Mouse (Mus musculus): ENCODE measurements at regions not wholly inside any gene's neighbourhood (a gene's known extent, or its start where the extent isn't known, plus 50 kb on each side); places are given as distances from the start of the nearest gene placed in this dataset.

DNA sequence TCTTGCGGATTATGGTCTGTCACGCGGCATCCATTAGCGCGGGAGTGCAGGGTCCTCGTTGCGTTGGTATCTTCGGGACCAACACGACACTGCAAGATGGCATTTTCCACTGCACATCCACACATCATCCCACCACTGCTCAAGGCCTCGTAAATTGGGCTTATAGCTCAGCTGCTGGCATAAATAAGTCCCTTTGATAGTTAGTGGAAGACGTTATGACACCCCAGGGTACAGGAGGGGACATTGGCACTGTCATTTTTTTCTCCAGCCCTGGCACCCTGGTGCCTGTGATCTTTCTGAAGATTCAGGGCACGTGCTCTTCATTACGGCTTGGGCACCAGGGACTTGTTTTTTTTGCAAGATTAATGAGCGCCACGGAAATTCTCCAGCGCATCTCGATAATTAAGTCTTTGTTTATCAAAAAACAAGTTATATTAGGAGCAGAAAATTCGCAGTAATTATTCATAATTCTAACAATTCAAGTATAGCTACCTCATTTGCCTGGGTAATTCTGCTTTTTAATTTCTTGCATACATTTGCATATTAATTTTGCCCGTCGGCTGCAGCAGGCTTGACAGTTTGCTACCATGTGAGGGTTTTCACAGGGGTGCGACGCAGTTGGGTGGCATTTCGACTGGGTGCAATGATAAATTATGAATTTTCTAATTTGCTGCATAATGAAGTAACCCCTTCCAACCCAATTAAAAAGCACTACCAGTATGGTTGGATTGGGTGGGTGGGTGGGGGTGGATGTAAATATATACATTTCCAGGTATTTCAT is 119.1 kb downstream of the Vrk1 start:
- DNase-seq (ENCODE audit: low spot score in 2 of 2) = no peak

DNA sequence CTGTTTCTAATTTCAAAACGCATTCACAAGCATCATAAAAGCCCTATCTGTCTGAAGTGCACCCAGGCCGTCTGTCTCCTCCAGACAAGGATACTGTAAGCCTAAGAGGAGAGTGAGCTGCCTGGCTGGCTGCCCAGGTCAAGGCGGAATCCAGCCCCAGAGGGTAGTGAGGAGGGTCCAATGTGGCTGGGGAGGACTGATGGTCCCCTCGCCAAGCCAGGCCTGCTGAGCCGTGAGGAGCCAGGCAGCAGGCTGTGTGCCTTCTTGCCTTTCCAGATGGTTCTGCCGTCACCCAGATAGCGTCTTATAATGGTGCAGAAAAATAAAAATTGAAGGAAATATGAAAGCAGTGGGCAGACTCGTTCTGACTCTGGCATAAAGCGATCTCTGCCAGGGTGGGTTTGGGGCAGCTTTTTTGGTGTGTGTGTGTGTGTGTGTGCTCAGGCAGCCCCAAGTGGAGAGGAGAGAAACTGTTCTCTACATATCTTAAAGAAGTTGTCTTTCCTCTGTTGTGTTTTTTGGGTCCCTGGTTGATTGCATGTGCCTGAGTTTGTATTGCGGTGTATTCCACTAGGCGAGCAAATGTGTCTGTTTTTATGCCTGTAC is 120.1 kb downstream of the Vrk1 start:
- no peak for DNase-seq (ENCODE audit: low spot score in 2 of 2)

DNA sequence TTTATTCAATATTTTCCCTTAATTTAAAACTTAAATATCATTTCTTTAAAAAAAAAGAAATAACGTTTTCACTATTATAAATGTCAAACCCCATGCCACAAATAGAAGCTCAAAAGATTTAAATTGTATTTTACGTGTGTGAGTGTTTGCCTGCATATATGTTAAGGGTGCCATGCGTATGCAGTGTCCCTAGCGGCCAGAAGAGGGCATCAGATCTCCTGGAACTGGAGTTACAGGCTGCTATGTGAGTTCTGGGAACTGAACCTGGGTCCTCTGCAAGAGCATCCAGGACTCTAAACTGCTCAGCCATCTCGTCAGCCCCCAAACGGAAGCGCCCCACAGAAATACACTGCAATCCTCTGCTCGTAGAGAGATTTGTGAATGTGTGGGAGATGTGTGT is 122.7 kb downstream of the Vrk1 start:
- DNase-seq (ENCODE audit: low spot score in 2 of 2) = no peak

DNA sequence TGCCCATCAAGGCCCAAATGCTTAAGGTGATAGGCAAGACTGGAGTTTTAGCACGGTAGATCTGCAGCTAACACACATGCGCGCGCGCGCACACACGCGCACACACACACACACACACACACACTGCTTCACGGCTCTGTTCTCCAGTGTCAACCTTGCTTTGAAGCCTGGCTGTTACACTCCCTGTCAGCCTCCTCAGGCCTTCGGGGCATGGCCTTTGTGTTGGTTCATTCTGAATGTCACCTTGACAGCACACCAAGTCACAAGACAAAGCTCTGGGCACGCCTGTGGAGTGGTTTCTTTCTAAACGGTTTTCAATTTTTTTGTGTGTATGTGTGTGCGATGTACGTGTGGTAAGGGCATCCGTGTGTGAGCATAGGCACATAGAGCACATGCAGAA is 128.4 kb downstream of the Vrk1 start:
- DNase-seq (ENCODE audit: low spot score in 2 of 2) = no peak

DNA sequence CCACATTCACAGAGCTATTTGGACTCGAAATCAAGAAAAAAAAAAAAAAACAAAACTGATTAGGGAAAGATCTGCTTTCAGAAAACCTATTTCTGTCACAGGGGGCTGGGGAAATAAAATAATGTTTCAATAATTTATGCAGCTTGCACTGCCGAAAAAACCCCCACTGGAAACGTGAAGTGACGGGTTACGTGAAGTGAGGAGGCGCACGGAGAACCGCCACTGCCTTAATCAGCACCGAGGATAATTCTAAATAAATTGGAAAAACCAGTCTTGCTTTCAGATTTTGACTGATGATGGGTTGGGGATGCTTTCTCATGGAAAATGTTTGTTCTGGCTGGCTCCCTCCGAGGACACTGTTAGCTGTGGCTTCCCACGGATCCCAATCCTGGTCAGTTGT is 129.5 kb downstream of the Vrk1 start:
- no peak for DNase-seq (ENCODE audit: low spot score in 2 of 2)

DNA sequence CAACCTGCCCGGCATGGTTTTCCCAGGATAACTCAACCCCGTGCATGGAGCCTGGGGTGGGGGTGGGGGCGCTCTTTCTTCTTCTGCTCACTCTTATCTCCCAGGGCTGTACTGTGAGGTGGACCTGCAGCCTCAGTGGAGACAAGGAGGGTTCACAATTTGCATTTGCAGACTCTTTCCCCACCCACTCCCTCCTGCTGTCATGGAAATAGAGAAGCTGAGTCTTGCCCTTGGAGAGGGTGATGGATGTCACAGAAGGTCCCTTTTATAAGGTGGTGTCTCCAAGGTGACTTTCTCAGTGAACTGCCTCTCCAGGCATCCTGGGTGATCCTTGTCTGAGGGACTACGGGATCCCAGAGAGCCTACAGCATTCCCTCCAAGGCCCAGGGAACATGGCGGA is 129.9 kb downstream of the Vrk1 start:
- no peak for DNase-seq (ENCODE audit: low spot score in 2 of 2)

DNA sequence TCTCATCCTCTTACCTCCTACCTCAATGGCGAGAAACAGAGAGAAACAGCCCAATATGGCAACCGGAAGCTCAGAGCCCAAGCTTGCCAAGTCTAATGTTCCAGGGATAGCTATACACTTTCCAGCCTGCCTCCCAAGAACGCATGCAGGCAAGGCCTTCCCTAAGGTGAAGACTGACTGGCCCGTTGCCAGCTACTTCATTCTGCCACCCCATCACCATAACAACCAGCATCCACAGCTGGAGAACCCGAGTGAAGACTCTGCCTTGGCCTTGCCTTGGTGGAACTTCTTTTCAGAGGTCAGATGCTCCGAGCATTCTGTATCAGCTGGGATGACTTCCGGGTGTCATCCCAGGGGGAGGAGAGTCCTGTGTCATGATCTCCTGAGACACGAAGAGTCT is 130.6 kb downstream of the Vrk1 start:
- no peak for DNase-seq (ENCODE audit: low spot score in 2 of 2)

DNA sequence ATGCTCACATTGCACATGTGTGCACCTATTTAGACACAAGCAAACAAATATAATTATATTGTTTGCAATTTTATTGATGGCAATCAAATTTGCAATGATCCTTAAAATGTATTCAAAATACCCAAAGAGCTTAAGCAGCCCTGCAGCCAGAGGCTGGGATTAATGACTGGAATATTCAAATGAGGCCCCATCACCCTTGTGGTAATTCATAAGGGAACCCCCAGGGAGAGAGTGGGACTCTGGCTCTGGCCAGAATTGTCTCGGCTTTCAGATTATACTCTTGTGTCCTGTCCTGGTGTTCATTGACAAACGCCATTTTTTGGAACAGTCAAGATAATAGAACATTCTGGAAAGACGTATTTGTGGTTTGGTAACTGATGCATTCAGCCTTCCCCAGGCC is 133.5 kb downstream of the Vrk1 start:
- DNase-seq (ENCODE audit: low spot score in 2 of 2) = no peak

DNA sequence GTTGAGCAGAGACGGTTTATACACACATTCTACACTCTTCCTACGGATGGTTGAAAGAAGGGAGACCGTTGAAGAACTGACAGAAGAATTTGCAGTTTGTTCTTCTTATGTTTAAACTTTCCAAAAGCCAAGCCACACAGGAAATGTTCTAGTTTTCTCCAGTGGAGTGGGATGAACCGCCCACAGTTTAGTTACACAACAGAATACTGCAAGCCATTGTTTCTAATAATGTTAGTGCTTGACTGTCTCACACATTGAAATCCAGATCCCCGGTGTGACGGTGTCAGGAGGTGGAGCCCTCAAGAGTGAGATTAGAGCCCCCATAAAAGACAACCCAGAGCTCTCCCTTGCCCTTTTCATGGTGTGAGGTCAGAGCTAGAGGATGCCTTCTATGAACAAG is 146.8 kb downstream of the Vrk1 start:
- no peak for DNase-seq (ENCODE audit: low spot score in 2 of 2)

DNA sequence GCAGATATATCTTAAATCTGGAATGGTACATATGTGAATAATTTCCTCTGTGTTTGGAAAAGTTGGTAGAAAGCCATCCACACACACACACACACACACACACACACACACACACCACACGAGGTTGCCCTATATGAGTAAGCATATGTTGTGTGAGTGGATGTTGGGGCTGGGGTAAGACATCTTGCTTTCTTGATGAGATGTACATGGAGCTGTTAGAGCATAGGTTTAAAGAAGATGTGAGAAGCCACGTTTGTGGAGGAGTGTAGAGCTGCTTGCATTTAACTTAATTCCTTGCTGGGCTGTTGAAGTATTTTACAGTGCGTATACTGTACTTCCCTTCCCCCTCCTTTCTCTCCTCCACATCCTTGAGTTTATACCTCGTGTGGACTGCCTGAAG is 147.8 kb downstream of the Vrk1 start:
- no peak for DNase-seq (ENCODE audit: low spot score in 2 of 2)

DNA sequence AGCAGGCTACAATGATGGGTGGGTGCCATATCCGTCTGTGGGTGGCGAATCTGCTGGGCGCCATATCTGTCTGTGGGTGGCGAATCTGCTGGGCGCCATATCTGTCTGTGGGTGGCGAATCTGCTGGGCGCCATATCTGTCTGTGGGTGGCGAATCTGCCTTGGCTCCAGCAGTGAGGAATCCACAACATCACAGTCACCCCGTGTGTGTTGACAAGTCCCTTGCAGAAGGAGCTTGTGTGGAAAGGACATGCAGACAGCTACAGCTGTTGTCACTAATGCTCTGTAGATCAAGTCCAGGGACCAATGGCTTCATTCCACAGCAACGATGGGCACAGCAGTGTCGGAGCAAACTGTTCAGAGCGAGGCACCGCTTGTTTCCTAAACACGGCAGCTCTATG is 148.6 kb downstream of the Vrk1 start:
- DNase-seq (ENCODE audit: low spot score in 2 of 2) = no peak

DNA sequence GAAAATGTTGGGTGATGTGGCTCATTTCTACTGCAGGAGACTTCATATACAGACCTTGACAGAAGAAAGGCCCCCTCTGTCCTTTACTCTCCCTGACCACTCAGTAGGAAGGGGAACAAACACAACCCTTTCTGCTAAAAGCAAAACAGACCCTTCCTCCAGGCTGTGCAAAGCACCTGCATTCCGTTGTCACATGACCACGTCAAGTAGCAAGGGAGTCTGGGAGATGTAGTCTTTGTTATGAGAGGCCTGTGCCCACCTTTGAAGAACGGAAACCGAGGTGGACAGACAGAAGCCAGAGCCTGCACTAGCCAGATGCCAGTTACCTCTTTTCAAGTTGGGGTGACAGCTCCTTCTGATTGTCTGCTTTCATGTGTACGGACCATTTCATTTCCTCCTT is 161.3 kb downstream of the Vrk1 start:
- no peak for DNase-seq (ENCODE audit: low spot score in 2 of 2)

DNA sequence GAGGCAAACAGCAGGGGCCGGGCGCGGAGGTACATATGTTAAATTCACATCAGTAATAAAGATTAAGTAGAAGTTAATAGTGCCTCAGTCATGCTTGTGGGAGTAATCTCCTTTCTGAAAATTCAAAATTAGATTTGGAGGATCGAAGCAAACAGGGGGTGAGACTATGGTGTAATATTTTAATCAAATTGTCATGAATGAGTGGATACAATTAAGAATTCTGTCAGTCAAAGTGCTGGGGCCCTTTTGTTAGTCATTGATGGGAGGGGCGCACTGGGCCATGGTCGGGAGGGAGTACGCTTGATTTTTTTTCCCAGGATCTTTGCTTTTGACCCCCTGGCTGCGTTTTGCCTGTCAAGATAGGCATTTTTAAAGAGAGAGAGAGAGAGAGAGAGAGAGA is 163.2 kb downstream of the Vrk1 start:
- no peak for DNase-seq (ENCODE audit: low spot score in 2 of 2)

DNA sequence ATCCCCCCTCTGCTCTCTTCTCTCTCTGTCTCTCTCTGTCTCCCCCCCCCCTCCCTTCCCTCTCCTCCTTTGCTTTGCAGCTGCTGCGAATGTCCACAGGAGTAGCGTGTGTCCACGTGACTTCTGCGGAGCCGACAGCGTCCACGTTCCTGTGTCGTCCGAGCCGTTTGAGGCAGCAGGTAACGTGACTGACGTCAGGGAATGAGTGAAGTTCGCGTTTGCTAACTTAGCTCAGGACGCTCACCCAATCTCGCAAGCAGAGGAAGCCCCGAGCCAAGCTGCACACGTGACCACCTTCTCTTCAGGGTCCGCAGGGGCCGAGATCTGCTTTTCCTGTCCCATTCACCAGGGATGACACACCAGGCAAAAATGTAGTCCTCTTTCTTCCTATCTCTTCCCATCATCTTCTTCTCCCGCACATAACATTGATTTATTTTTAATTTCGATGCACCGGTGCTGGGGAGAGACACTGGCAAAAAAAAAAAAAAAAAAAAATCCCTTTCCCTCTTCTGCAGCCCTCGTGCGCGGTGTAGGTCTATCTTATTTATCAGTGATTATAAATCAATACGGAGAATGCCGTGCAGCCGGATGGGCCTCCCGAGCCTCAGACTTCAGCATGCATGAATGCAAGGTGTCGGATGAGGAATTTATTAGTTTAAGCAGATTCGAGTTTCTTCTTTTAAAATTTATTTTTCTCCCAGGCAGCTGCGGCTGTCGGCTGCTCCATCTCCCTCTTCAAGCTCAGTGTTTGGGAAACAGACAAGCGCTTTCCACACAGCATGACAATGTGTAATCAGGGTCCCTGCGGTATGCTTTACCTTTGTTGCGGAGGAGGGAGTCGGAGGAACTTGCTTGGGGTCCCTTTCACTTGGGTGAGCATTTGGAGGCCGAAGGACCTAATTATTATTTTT is 164.3 kb downstream of the Vrk1 start:
- no peak for DNase-seq (ENCODE audit: low spot score in 2 of 2)

DNA sequence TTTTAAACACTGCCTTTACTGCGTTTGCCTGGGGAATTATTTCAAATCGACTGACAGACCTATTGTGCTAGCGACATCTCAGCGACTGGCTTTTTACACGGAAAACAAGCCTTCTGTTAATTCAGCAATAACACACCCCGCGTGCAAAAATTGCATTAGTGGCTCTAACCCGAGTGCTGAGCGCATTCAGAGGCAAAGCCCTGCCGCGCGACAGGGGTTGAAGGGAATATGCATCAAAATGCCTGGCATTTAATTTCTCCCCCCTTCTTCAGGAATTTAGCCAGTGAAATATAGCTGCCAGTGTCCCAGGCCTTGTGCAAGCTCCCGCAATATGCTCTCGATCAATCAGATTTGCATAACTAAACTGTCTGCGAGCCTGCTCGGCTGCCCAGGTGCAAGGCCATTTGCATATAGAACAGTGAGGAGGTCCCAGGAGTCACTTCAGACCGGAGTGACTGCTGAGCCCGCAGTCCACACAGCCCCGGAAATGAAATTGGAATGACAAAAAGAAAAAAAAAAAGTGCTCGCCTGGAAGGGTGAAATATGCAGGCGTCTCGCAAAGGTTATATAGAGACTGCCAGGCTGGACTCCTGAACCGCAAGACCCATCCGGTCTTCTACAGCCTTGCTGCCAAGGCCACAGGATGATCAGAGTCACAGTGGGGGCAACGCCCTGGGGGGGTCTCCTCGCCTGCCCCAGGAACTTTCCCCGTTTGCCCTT is 165.1 kb downstream of the Vrk1 start:
- no peak for DNase-seq (ENCODE audit: low spot score in 2 of 2)

DNA sequence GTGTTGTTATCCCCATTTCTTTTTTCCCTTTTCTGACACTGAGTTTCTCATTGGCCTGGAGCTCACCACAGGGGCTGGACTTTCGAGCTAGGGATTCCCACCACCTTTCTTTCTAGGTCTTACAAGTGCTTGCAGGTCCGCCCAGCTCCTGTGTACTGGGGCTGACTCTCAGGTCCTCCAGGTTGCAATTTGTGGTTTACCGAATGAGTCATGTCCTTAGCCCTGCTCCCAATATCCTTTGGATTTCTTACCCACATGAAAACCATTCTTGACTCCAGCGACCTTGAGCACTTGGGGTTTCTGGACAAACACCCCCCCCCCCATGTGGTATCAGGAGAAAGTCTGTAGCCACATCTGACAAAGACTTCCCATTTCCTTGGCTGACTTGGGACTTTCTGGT is 167.3 kb downstream of the Vrk1 start:
- no peak for DNase-seq (ENCODE audit: low spot score in 2 of 2)

DNA sequence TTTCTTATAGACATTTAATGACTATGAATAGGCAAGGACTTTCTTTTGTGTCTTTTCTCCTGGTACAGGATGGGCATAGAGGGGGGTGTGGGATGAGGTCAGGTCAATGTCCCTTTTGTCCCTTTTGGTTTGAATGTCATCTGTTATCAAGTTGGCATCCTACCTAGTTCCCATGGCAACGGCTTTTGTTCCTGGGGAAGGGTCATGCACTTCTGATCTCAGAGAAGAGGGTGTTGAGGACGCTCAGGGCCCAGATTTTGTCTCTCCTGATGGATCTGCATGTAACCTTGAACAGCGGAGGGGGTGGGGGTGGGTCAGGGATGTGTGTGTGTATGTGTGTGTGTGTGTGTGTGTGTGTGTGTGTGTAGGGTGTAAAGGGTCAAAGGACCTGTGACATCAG is 167.8 kb downstream of the Vrk1 start:
- no peak for DNase-seq (ENCODE audit: low spot score in 2 of 2)

DNA sequence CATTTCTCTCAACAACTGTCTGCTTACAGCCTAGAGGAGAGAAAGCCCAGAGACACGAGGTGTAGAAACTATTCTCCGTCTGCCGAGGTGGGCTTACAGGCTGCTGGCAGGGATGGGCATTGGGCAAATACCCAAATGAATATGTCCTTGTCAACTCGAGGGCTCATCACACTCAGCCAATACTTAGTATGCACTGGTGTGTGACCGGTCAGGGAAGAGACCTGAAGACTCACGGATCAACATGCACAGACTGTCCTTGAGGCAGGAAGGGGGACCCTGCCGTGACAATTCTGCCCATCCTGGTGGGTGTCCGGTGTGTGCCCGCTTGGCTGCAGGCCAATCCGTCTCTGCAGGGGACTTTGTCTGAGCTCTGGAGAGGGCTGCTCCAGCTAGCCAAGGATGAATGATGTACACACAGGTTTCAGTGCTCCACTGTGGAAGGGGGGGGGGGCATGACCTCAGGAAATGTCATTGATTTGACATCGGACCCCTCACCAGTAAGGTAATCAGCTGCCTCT is 168.7 kb downstream of the Vrk1 start:
- no peak for DNase-seq (ENCODE audit: low spot score in 2 of 2)

DNA sequence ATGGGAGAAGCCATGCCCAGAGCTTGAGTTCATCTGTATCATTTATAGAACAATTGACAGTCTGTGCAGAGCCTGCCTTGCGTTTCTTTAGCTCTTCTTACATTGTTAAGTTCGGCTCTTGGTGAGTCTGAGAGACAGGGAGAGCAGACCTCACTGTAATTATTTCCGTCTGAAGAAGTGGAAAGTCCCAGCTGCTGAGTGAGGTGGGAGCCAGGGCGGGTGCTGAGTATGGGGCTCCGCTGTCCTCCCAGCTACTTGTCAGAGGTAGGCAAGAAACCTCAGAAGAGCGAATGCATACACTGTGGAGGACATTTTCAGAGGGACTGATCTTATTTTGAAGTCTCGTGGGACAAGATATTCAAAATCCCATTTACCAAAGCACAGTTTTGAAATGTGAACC is 172.9 kb downstream of the Vrk1 start:
- DNase-seq (ENCODE audit: low spot score in 2 of 2) = no peak

DNA sequence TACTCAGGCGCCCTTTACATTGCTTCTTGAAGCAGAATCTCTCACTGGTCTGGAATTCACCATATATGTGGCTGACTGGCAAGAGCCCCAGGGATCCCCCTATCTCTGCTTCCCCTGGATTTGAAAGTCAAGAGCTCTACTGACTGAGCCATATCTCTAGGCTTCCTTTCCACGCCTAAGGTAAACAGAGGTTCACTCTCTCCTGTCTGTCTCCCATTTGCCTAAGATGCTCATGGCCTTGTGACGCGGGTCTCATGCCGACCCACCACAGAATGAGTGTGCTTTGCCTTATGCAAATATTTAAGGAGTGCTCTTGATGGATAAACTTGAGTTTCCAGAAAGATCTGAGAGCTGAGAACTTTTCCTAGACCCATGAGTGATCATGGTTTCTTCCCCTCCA is 173.9 kb downstream of the Vrk1 start:
- DNase-seq (ENCODE audit: low spot score in 2 of 2) = no peak

DNA sequence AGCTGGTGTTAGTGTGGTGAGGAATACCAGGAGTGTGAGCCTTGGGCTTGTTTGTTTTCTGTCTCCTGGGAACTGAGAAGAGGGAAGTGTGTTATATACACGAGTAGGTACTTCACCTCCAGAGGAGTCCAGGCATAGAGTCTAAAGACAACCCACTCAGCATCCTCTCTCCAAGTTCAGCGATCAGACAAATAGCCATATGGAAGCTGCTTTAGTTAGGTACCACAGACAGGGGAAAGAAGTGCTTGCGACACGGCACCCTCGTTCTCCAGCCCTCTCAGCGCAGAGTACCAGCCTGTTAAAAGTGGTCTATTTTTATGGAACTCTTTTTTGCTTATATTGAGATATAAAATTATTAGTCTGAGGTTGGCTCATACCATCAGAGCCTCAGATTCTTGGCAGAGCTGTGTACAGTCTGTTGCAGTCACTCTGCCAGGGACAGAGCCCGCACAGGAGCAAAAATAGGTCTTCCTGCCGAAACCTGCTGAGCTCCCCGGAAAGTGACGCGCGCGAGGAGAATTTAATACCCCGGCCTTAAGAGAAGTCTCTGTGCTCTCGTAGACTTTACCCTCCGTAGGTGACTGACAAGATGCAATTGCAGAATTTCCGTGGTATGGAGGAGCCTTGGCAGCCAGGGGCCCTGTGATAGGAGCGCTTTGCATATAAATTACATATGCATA is 175.5 kb downstream of the Vrk1 start:
- DNase-seq (ENCODE audit: low spot score in 2 of 2) = no peak

Data from adrenal gland, adult 18-20 months (tissue).